Mouse (Mus musculus) ES-Bruce4 (cell line): ENCODE results near the gene Kctd13.

Source experiments
- CTCF ChIP-seq: IDR thresholded peaks from one replicate; pipeline ENCODE4 v1.8.1; 2011; ENCODE audit warnings: low read depth, low read length
- POLR2A ChIP-seq: IDR thresholded peaks from one replicate; pipeline ENCODE4 v1.8.1; 2011; ENCODE audit warnings: low read length; ENCODE audit not compliant: insufficient read depth

DNA sequence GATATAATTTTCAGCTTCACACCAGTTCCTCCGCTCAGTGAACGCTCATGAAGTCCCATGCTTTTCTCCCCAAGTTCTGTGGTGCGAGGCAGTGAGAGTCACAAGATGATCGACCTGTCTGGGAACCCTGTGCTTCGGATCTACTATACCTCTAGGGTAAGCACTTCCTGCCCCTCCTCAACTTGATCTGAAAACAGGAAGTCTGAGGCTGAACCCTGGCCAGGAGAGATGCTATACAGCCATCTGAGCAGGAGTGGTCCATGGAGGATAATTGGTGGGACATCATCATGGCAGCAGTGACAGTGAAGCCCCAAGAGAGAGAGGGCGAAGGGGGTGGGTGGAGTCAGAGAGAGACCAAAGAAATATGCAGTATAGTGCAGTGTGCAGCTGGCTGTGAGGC lies 50.2 kb downstream of the Kctd13 start:
- TF ChIP-seq CTCF (no peak), POLR2A (no peak)
